Mouse (Mus musculus) stomach, embryonic 15.5 days (tissue): ENCODE measurements around the gene Pla2g4d. TPM values are rescaled to one million over a fixed set of nuclear protein-coding genes. Genes with fewer than 3 reads are reported as not detected.

Experiments
- ATAC-seq: fragments of 200-750 bp; cut with Nextera tagmentation; 2 replicates; pipeline ENCODE4 v1.8.0; 2017; ENCODE audit warnings: low read depth, moderate number of reproducible peaks, moderate TSS enrichment; ENCODE audit not compliant: insufficient read depth, low FRiP score
- H3K27ac ChIP-seq: fragments of 300-500 bp; sonication (generic); 2 replicates; pipeline ENCODE4 v1.5.1; 2015; ENCODE audit warnings: mild to moderate bottlenecking, inconsistent platforms
- H3K27me3 ChIP-seq: fragments of 300-500 bp; sonication (generic); replicated peaks from 2 replicates; pipeline ENCODE4 v1.6.1; 2015; ENCODE audit warnings: inconsistent platforms
- H3K36me3 ChIP-seq: fragments of 300-500 bp; sonication (generic); 2 replicates; pipeline ENCODE4 v1.6.1; 2015; ENCODE audit warnings: inconsistent platforms
- H3K4me1 ChIP-seq: fragments of 300-500 bp; sonication (generic); 2 replicates; pipeline ENCODE4 v1.6.1; 2015; ENCODE audit warnings: inconsistent platforms
- H3K4me2 ChIP-seq: fragments of 300-500 bp; sonication (generic); 2 replicates; pipeline ENCODE4 v1.6.1; 2015; ENCODE audit warnings: mild to moderate bottlenecking, inconsistent platforms
- H3K4me3 ChIP-seq: fragments of 300-500 bp; sonication (generic); replicated peaks from 2 replicates; pipeline ENCODE4 v1.5.1; 2015; ENCODE audit warnings: inconsistent platforms
- H3K9ac ChIP-seq: fragments of 300-500 bp; sonication (generic); 2 replicates; pipeline ENCODE4 v1.6.1; 2015; ENCODE audit warnings: inconsistent platforms
- H3K9me3 ChIP-seq: fragments of 300-500 bp; sonication (generic); 2 replicates; pipeline ENCODE4 v1.6.1; 2016; ENCODE audit warnings: inconsistent platforms
- WGBS: fragments of 180-500 bp; shearing (Covaris S2); methylation state at CpG from one replicate; pipeline ENCODE4 v1.1.7; 2015; 5-methylcytosine and 5-hydroxymethylcytosine counted together
- polyA plus RNA-seq: library from polyadenylated mRNA; unstranded; fragments of >200 nt; fragmentation: Nextera tagmentation; extraction: Ambion mirVana; gene quantifications from 2 replicates; pipeline ENCODE4 v1.2.1, GENCODE M21; 2015

The Pla2g4d gene
- polyA plus RNA-seq, result not detected in 2 replicates

DNA sequence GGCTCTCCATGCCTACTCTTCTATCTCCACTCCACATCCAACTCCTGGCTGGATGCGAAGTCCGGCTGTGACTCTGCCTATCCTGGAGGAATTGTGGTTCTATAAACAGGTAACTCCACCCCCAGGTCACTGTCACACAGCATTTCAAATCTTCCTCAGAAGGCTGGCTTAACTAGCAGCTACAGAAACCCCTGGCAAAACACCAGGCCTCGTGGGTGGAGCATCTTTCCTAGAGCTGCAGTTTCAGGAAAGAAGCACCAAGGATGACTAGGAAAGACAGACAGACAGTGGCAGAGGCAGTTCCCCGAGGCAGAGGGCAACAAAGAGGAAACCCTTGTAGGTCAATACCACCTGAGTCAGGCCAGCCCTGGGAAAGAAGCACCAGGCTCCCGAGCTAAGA is at the start of gene Pla2g4d:
Gene Pla2g4d (minus strand): TSS at position 203 of the 400 bp plus-strand sequence.
- no peaks in the 10 kb centered on the region for H3K9me3 ChIP-seq
- no peaks in the 10 kb centered on the region for H3K27me3 ChIP-seq
- no peak for ATAC-seq
- H3K9ac ChIP-seq, result no peak within 1 kb of the TSS
- H3K4me2 ChIP-seq, result no peak within 1 kb of the TSS
- H3K4me1 ChIP-seq, result no peaks in the 10 kb centered on the region
- no peaks in the 10 kb centered on the region for H3K36me3 ChIP-seq
- 67% methylated on average over 5 of the region's 5 CpGs for WGBS
- no peak within 1 kb of the TSS for H3K27ac ChIP-seq
- H3K4me3 ChIP-seq, result no peak within 1 kb of the TSS

DNA sequence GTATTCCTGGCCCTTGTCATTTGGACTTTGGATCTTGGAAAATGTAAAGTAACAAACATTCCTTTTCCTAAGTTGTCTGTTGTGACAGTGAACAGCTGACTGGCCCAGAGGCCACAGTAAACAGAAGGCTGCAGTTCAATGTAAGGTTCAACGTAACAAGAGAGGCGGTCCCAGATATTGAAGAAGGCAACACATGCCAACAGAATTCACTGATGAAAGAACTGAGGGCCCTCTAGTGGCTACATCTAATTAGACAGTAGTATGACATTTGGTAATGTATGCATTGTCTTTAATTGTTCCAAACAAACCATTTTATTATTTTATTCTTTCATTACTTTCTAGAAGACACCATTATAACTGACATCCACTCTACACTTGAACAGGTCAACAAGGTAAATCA is 48.9 kb upstream of the Pla2g4d start:
- Histone ChIP-seq H3K36me3 (peaks cover 36% of the 10 kb centered on the region), H3K9me3 (no peaks in the 10 kb centered on the region), H3K27me3 (no peaks in the 10 kb centered on the region), H3K4me3 (no peak overlapping the region), H3K9ac (no peak overlapping the region), H3K27ac (no peak overlapping the region), H3K4me1 (no peaks in the 10 kb centered on the region), H3K4me2 (no peak overlapping the region)
- ATAC-seq, result no peak
- WGBS, result 57% methylated on average over 2 of the region's 2 CpGs

DNA sequence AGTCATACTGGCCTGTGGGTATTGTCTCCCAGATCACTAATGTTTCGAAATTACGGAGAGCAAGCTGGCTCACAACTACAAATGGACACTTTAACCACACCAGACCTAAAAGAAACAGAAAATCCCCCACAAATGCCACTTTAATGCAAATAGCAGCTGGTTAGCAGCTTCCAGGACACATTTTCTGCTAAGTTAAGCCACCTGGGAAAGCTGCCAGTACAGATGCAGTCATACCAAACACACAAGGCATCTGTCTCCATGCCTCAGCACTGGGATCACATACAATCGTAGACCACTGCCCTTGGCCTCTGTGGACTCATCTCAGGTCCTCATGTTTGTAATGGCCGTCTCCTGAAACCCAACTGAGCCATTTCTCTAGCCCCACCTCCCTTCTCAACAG is 42.6 kb upstream of the Pla2g4d start:
- H3K27me3 ChIP-seq, result no peaks in the 10 kb centered on the region
- H3K4me2 ChIP-seq, result no peak overlapping the region
- no peak overlapping the region for H3K4me3 ChIP-seq
- peaks cover 33% of the 10 kb centered on the region for H3K36me3 ChIP-seq
- ATAC-seq, result no peak
- H3K27ac ChIP-seq, result no peak overlapping the region
- no peak overlapping the region for H3K9ac ChIP-seq
- 67% methylated on average over 4 of the region's 4 CpGs for WGBS
- no peaks in the 10 kb centered on the region for H3K4me1 ChIP-seq
- H3K9me3 ChIP-seq, result no peaks in the 10 kb centered on the region

DNA sequence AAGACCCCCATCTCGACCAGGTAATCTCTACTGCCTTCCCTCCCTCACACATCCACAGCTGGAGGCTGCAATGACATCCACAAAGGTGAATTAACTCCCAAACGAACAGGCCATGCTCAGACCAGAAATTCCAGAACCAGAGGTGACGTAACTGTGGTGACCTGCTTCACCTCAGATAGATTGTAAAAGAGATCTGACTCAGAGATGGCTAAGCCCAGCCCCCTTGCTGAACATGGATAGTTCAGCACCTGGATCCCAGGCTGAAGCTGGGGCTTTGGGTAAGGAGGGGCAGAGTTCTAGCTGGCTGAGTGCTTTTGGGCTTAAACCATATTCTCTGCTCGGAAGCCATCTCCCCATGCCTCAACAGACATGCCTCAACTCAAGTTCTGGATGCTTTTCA is 26.1 kb upstream of the Pla2g4d start:
- ATAC-seq, result no peak

DNA sequence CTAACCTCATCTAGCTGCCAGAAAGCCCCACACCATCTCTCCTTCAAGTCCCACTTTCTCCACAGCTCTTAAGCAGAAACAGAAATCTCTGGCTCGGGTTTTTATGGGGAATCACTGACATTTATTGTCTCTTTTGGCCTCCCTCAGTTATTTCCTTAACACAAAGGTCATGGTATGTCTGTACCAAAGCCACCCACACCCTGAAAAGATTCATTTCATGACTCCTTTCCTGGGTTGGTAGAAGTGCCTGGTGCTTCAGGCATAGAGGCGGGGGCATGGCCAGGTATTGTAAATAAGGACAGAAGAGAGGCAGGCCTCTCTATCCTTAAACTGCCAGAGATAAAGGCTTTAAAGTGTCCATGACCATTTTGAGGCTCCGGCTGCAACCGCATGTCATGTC is 25.5 kb upstream of the Pla2g4d start:
- Histone ChIP-seq H3K4me1 (no peaks in the 10 kb centered on the region), H3K4me2 (no peak overlapping the region), H3K4me3 (no peak overlapping the region), H3K27me3 (no peaks in the 10 kb centered on the region), H3K9me3 (no peaks in the 10 kb centered on the region), H3K36me3 (peaks cover 29% of the 10 kb centered on the region; the same call in 1 of the 2 replicates), H3K27ac (no peak overlapping the region), H3K9ac (no peak overlapping the region)
- ATAC-seq, result no peak
- 87% methylated on average over 4 of the region's 4 CpGs for WGBS

More for the DNA sequence above, 26.1 kb upstream of the Pla2g4d start:
- Histone ChIP-seq H3K36me3 (peaks cover 30% of the 10 kb centered on the region; the same call in 1 of the 2 replicates), H3K27ac (no peak overlapping the region), H3K9me3 (no peaks in the 10 kb centered on the region), H3K4me1 (no peaks in the 10 kb centered on the region), H3K4me3 (no peak overlapping the region), H3K4me2 (no peak overlapping the region), H3K27me3 (no peaks in the 10 kb centered on the region), H3K9ac (no peak overlapping the region)
- 72% methylated on average over 4 of the region's 4 CpGs for WGBS

DNA sequence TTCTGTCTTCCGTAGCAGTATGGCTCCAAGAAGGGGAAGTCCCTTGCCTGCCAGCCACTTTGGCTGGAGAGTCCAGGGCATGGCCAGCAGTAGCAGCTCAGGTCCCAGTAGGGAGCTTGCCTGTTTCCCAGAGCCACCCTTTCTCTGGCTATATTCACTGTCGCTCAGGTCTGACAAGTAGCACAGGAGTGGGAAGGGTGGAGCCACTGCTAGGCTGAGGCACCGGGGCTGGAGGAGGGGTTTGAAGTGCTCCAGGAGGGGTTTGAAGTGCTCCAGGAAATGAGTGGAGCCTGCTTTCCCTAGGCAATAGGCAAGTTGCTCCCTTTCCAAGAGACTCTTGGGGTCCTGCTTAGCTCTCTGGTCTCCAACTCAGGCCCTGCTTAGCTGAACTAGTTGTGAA is 25.0 kb upstream of the Pla2g4d start, which contains the start of gene Pla2g4f:
Gene Pla2g4f (minus strand): TSS at position 190 of the 400 bp plus-strand sequence.
- Histone ChIP-seq H3K27ac (no peak within 1 kb of the TSS), H3K9me3 (no peaks in the 10 kb centered on the region), H3K4me3 (no peak within 1 kb of the TSS), H3K4me1 (no peaks in the 10 kb centered on the region), H3K9ac (no peak within 1 kb of the TSS), H3K36me3 (peaks cover 26% of the 10 kb centered on the region; the same call in 1 of the 2 replicates), H3K4me2 (no peak within 1 kb of the TSS), H3K27me3 (no peaks in the 10 kb centered on the region)
- no peak for ATAC-seq
- 45% methylated on average over 3 of the region's 3 CpGs for WGBS

DNA sequence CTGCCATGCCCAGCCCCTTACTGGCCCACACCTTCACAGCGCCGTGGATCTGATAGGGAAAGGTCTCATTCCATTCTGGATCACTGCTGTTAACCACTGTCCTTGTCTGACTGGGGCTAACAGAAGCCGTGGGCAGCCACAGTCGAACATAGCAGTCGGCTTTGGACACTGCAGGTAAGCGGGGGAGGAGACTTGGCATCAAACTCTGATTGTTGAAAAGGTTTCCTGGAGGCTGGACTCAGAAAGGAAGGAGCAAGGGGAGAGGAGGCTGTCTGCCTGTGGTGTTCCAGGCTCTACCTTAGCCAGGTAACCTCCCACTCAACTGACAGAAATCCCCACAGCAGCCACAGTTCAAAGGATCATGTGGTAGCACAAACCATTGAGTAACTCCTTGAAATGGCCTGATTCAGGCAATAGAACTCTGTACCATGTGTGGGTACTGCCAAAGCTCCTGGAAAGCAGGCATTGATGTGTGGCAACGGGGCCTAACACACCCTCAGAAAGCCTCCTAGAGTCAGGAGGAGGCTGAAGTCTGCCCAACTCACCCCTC is 23.4 kb upstream of the Pla2g4d start:
- no peaks in the 10 kb centered on the region for H3K9me3 ChIP-seq
- H3K27me3 ChIP-seq, result no peaks in the 10 kb centered on the region
- H3K9ac ChIP-seq, result no peak overlapping the region
- no peak for ATAC-seq
- 78% methylated on average over 7 of the region's 7 CpGs for WGBS
- H3K36me3 ChIP-seq, result peaks cover 13% of the 10 kb centered on the region; the same call in 1 of the 2 replicates
- H3K27ac ChIP-seq, result no peak overlapping the region
- no peaks in the 10 kb centered on the region for H3K4me1 ChIP-seq
- H3K4me3 ChIP-seq, result no peak overlapping the region
- H3K4me2 ChIP-seq, result no peak overlapping the region

DNA sequence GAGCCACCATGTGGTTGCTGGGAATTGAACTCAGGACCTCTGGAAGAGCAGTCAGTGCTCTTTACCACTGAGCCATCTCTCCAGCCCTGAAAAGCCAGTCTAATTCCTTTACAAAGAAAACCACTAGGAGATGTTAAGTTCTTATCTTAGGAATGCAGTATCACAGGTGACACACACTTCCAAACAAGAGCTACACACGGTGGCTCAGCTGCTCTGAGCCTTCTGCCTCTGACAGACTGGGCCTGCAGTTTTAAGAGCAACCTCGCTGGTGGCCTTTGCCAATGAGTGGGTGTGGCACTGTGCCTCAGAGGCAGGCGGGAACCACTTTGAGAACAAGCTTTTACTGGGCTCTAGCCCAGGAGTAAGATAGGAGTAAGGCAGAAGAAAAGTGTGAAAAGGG is 15.1 kb upstream of the Pla2g4d start:
- Histone ChIP-seq H3K27ac (no peak overlapping the region), H3K36me3 (no peaks in the 10 kb centered on the region), H3K9ac (no peak overlapping the region)

DNA sequence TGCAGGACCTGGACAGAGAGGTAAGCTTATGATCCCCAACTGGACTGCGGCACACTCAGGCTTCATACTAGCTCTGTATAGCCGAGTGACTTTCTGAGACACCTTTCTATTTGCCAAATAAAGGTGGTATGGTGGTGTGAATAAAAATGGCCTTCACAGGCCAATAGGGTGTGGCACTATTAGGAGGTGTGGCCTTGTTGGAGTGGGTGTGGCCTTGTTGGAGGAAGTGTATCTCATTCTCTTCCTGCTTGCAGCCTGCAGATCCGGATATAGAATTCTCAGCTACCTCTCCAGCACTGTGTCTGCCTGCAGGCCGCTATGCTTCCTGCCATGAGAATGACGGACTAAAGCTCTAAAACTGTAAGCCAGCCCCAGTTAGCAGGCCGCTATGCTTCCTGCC is 12.1 kb upstream of the Pla2g4d start:
- H3K9me3 ChIP-seq, result no peaks in the 10 kb centered on the region
- no peak overlapping the region for H3K4me2 ChIP-seq
- H3K27ac ChIP-seq, result no peak overlapping the region
- no peaks in the 10 kb centered on the region for H3K27me3 ChIP-seq
- H3K9ac ChIP-seq, result no peak overlapping the region
- no peak overlapping the region for H3K4me3 ChIP-seq
- H3K4me1 ChIP-seq, result no peaks in the 10 kb centered on the region
- WGBS, result 93% methylated on average over 6 of the region's 6 CpGs
- ATAC-seq, result no peak
- H3K36me3 ChIP-seq, result no peaks in the 10 kb centered on the region

More for the DNA sequence above, 15.1 kb upstream of the Pla2g4d start:
- Histone ChIP-seq H3K4me1 (no peaks in the 10 kb centered on the region), H3K4me3 (no peak overlapping the region), H3K9me3 (no peaks in the 10 kb centered on the region), H3K4me2 (no peak overlapping the region), H3K27me3 (no peaks in the 10 kb centered on the region)
- WGBS, result 22% methylated on average over 3 of the region's 3 CpGs
- ATAC-seq, result no peak

DNA sequence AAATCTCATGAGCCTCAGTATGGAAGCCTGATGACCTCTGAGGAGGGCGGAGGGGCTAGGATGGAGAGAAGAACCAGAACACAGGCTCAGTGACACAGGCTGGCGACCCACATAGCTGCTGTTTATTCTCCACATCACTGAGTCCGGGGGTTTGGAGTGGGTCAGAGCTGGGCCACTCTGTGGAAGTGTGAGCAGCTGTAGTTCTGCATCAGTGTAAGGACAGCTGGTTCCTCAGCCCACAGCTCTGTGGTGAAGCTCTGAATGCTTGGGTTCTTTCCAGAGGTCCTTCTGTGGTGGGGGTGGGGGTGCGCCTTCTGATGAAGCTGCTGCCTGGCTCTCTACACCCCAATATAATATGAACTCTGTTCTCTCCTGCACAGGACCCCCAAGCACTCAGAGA is 10.9 kb upstream of the Pla2g4d start:
- Histone ChIP-seq H3K4me1 (no peaks in the 10 kb centered on the region), H3K4me2 (no peak overlapping the region), H3K4me3 (no peak overlapping the region), H3K27ac (no peak overlapping the region), H3K27me3 (no peaks in the 10 kb centered on the region), H3K36me3 (no peaks in the 10 kb centered on the region), H3K9me3 (no peaks in the 10 kb centered on the region), H3K9ac (no peak overlapping the region)
- ATAC-seq, result peak; percentile 58; the same call in 1 of the 2 replicates
- 65% methylated on average over 4 of the region's 4 CpGs for WGBS

DNA sequence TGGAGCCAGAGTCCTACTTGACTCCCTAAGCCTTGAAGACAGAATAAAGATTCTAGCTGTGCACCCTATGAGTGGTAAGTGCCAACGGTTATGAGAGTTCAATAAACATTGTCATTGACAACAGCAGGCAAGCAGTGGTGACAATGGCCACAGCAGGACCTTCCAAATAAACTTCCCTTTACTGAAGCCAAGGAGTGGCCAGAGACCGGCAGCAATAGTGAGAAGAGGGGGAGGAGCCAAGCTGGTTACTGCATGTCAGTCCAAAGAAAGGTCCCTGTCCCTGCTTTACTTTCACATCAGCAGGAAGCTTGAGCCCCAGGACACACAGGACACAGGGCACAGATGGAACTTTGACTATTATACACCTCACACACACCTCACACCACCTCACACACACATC is 7.2 kb upstream of the Pla2g4d start:
- no peak for ATAC-seq
- Histone ChIP-seq H3K27ac (no peak overlapping the region), H3K9me3 (no peaks in the 10 kb centered on the region), H3K36me3 (no peaks in the 10 kb centered on the region), H3K9ac (no peak overlapping the region), H3K4me2 (no peak overlapping the region), H3K4me1 (no peaks in the 10 kb centered on the region), H3K4me3 (no peak overlapping the region), H3K27me3 (no peaks in the 10 kb centered on the region)
- WGBS, result 24% methylated on average over 2 of the region's 2 CpGs

DNA sequence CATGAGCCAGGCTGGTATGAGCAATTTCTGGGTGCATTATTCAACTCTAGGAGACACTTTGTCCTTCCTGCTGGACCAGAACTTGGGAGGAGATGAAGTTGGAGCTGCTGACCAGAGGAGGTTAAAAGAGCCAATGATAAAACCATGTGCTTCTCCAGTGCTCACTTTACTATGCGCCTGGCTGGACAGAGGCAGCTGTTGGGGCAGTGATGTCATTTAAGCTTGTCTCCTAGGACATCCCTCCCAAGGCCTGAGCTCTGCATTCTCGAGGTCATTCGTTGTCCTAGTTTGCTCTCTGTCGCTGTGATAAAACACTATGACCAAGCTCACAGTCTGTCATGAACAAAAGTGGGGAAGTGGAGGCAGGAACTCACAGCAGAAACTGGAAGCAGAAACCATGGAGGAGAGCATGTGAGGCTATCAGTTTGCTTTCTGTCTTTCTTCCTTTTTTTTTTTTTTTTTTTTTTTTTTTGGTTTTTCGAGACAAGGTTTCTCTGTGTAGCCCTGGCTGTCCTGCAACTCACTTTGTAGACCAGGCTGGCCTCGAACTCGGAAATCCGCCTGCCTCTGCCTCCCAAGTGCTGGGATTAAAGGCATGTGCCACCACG is 2.6 kb upstream of the Pla2g4d start:
- Histone ChIP-seq H3K4me2 (no peak overlapping the region), H3K9me3 (no peaks in the 10 kb centered on the region), H3K4me1 (no peaks in the 10 kb centered on the region), H3K27me3 (no peaks in the 10 kb centered on the region), H3K27ac (no peak overlapping the region), H3K36me3 (no peaks in the 10 kb centered on the region), H3K4me3 (no peak overlapping the region), H3K9ac (no peak overlapping the region)
- 85% methylated on average over 8 of the region's 9 CpGs for WGBS
- no peak for ATAC-seq
